ENCODE assay signal across 11 mouse cellular contexts in the genomic region with DNA sequence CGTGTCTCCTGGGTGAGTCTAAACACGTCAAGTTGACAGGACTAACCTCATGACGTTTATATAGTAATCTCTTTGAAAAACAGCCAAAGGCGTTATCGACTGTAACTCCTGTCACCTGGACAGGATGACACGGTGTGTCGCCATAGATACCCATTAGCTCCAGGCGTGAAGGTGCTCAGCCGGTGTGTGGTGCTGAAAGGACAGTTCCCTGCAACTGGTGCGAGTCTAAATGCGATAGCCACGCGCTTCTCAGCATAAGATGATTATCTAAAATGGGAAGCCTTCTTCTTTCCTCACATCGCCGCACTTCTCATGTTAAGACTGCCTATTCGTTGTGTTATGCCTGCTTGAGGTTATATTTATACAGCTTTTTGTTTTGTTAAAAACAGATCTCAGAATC. TPM values are rescaled to one million over a fixed set of nuclear protein-coding genes. Genes with fewer than 3 reads are reported as not detected.
DNase-seq lines count a peak whose midpoint lies in the region; ATAC-seq lines count a peak whose summit lies in the region.
"Had no signal": no experiment of that assay in that cellular context is flagged by ENCODE, and none has a peak within 500 bp of the region (broad histone marks: within the 10 kb centered on the region; RNA-seq: fewer than 3 reads in every experiment).

No protein-coding gene starts in this region.

- no peak for ATAC-seq in hindbrain, embryonic 12.5 days (ENCODE audit: low FRiP score)
- no peak for ATAC-seq in monocyte, adult 5-6 weeks (replicated peaks; ENCODE audit: insufficient number of reproducible peaks, low FRiP score, low TSS enrichment, poor library complexity, severe bottlenecking)
- ATAC-seq: midbrain, embryonic 13.5 days had no signal

- H3K4me2 ChIP-seq in hindbrain, embryonic 12.5 days (replicated peaks): no peak overlapping the region
- H3K4me2 ChIP-seq: midbrain, embryonic 13.5 days had no signal

- no peak overlapping the region for H3K27ac ChIP-seq in hindbrain, embryonic 10.5 days
- no peak overlapping the region for H3K27ac ChIP-seq in hindbrain, embryonic 12.5 days
- no peak overlapping the region for H3K27ac ChIP-seq in limb, embryonic 10.5 days
- no peak overlapping the region for H3K27ac ChIP-seq in midbrain, embryonic 10.5 days (replicated peaks)
- H3K27ac ChIP-seq: midbrain, embryonic 13.5 days had no signal

- 15% methylated on average over 16 of the region's 16 CpGs for WGBS in hindbrain, embryonic 10.5 days
- WGBS in hindbrain, embryonic 12.5 days: 14% methylated on average over 16 of the region's 16 CpGs
- 14% methylated on average over 16 of the region's 16 CpGs for WGBS in limb, embryonic 10.5 days
- 20% methylated on average over 16 of the region's 16 CpGs for WGBS in midbrain, embryonic 10.5 days

- no peak overlapping the region for H3K4me3 ChIP-seq in hindbrain, embryonic 10.5 days
- H3K4me3 ChIP-seq in hindbrain, embryonic 12.5 days: no peak overlapping the region
- H3K4me3 ChIP-seq in limb, embryonic 10.5 days: no peak overlapping the region
- H3K4me3 ChIP-seq in midbrain, embryonic 10.5 days: no peak overlapping the region
- H3K4me3 ChIP-seq: midbrain, embryonic 13.5 days had no signal

- peaks cover 6% of the 10 kb centered on the region for H3K4me1 ChIP-seq in hindbrain, embryonic 10.5 days (replicated peaks)
- peaks cover 10% of the 10 kb centered on the region; the same call in 1 of the 2 replicates for H3K4me1 ChIP-seq in hindbrain, embryonic 12.5 days
- 0 out of 2 replicates have a peak, but pooled peaks cover 4% of the 10 kb centered on the region for H3K4me1 ChIP-seq in limb, embryonic 10.5 days
- H3K4me1 ChIP-seq in midbrain, embryonic 10.5 days: peaks cover 23% of the 10 kb centered on the region

- no peak overlapping the region for H3K9ac ChIP-seq in hindbrain, embryonic 12.5 days
- H3K9ac ChIP-seq: midbrain, embryonic 13.5 days had no signal

- no peaks in the 10 kb centered on the region for H3K9me3 ChIP-seq in hindbrain, embryonic 10.5 days
- no peaks in the 10 kb centered on the region for H3K9me3 ChIP-seq in hindbrain, embryonic 12.5 days (replicated peaks)
- no peaks in the 10 kb centered on the region for H3K9me3 ChIP-seq in limb, embryonic 10.5 days (replicated peaks)
- no peaks in the 10 kb centered on the region for H3K9me3 ChIP-seq in midbrain, embryonic 10.5 days (replicated peaks)
- H3K9me3 ChIP-seq: midbrain, embryonic 13.5 days had no signal

- peaks cover 27% of the 10 kb centered on the region; the same call in 1 of the 2 replicates for H3K27me3 ChIP-seq in hindbrain, embryonic 10.5 days (ENCODE audit: insufficient read depth, poor library complexity, severe bottlenecking)
- H3K27me3 ChIP-seq in hindbrain, embryonic 12.5 days: peaks cover 27% of the 10 kb centered on the region
- peaks cover 13% of the 10 kb centered on the region; the same call in 1 of the 2 replicates for H3K27me3 ChIP-seq in limb, embryonic 10.5 days (ENCODE audit: low read depth, poor library complexity, severe bottlenecking)
- peaks cover 39% of the 10 kb centered on the region for H3K27me3 ChIP-seq in midbrain, embryonic 10.5 days (ENCODE audit: low read depth, poor library complexity, severe bottlenecking)

- no peaks in the 10 kb centered on the region for H3K36me3 ChIP-seq in hindbrain, embryonic 10.5 days
- no peaks in the 10 kb centered on the region for H3K36me3 ChIP-seq in hindbrain, embryonic 12.5 days
- H3K36me3 ChIP-seq in limb, embryonic 10.5 days: no peaks in the 10 kb centered on the region
- H3K36me3 ChIP-seq in midbrain, embryonic 10.5 days: no peaks in the 10 kb centered on the region
- H3K36me3 ChIP-seq: midbrain, embryonic 13.5 days had no signal

- DNase-seq in hindbrain, embryonic 10.5 days (ENCODE audit: low spot score): peak; percentile 45
- peak; percentile 33 for DNase-seq in 416B (ENCODE audit: low read depth)
- DNase-seq in adrenal gland, postnatal 36 days: peak; percentile 38 to 46
- peak; percentile 78 for DNase-seq in limb, embryonic 10.5 days (ENCODE audit: low spot score)
- DNase-seq in right cerebral cortex, postnatal 36 days (ENCODE audit: low spot score in 2 of 2): no peak
- DNase-seq in midbrain, embryonic 10.5 days (ENCODE audit: low spot score): no peak

RNA-seq across cellular contexts. Expression of a gene that starts 40.8 kb away (rescaled TPM):
- polyA plus RNA-seq in hindbrain, embryonic 10.5 days (2016; fragmentation: Nextera tagmentation; extraction: Ambion mirVana): 0.67 and 0.80 TPM in 2 replicates
- polyA plus RNA-seq in hindbrain, embryonic 12.5 days (2016; fragmentation: Nextera tagmentation; extraction: Ambion mirVana): 0.87 and 1.0 TPM in 2 replicates
- not detected for total RNA-seq in adrenal gland, postnatal 36 days (2021)
- 0.14 and 0.18 TPM in 2 replicates for polyA plus RNA-seq in limb, embryonic 10.5 days (2016; fragmentation: Nextera tagmentation; extraction: Ambion mirVana)
- polyA plus RNA-seq in midbrain, embryonic 10.5 days (2016; fragmentation: Nextera tagmentation; extraction: Ambion mirVana): 0.33 and 0.46 TPM in 2 replicates
- not detected in 3 replicates for total RNA-seq in monocyte, adult 5-6 weeks (2017)
- total RNA-seq: ES-E14; heart, postnatal 36 days had no signal

RNA-seq across cellular contexts. Expression of a gene that starts 48.1 kb away (rescaled TPM):
- polyA plus RNA-seq in hindbrain, embryonic 10.5 days (2016; fragmentation: Nextera tagmentation; extraction: Ambion mirVana): 0.89 and 0.95 TPM in 2 replicates
- polyA plus RNA-seq in hindbrain, embryonic 12.5 days (2016; fragmentation: Nextera tagmentation; extraction: Ambion mirVana): 0.46 and 0.64 TPM in 2 replicates
- under 1 TPM; 0.20 to 0.43 TPM for total RNA-seq in adrenal gland, postnatal 36 days (2021)
- 0.64 and 0.80 TPM in 2 replicates for polyA plus RNA-seq in limb, embryonic 10.5 days (2016; fragmentation: Nextera tagmentation; extraction: Ambion mirVana)
- polyA plus RNA-seq in midbrain, embryonic 10.5 days (2016; fragmentation: Nextera tagmentation; extraction: Ambion mirVana): 0.62 and 0.70 TPM in 2 replicates
- total RNA-seq in monocyte, adult 5-6 weeks (2017): not detected in 3 replicates

Comparison
In these comparisons a context has a peak if more than half of its experiments do, and no peak if none do; other contexts are left out.
1. DNase-seq: peak in hindbrain, embryonic 10.5 days (single experiment), 416B (single experiment), adrenal gland, postnatal 36 days (2 of 2) and limb, embryonic 10.5 days (single experiment); none in right cerebral cortex, postnatal 36 days (0 of 2) and midbrain, embryonic 10.5 days (single experiment).